Mouse (Mus musculus): ENCODE data around the gene Ugt2b37.
"Not testable (repeated sequence)": the region's sequence is repeated elsewhere in the genome, so short reads cannot be mapped to it uniquely, and the experiment has no call there.

Ugt2b37 gene

DNA sequence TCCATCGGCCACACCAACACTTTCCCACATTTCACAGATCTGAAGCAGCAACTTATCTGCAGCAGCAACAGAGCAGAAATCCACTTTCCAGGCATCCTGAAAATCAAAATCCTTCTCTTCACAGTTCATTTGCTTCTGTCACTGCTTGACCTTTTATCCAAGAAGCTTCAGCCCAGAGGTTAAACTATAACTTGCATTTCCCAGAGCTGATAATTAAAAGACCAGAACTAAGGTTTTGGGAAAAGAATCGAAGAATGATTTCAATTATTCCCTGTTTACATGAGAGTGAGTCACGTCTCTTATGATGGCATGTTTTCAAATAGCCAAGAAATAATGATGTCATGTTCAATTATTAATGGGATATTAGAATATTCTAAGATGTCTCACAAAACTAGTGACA is at the start of gene Ugt2b37:
Ugt2b37 (minus strand) TSS at position 129 of the 400 bp plus-strand sequence.
- DNase-seq: not testable (repeated sequence)

DNA sequence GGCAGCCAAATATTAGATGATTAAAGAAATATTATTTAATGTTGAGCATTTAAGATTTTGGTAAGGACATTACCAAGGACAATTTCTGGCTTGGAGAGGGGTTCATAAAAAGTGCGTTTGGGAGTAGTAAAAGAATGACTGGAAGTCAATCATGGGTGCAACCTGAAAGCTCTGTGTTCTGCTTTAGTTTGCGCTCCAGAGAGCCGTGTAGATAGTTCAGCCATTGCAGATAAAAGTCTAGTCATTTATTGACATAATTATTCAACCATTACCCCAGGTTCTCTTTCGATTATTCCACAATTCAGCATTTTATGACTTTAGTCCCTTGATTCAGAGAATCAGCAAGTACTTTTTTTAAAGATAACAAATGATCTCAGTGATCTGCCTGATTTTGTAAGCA is 31.6 kb upstream of the Ugt2b37 start:
- not testable (repeated sequence) for DNase-seq

DNA sequence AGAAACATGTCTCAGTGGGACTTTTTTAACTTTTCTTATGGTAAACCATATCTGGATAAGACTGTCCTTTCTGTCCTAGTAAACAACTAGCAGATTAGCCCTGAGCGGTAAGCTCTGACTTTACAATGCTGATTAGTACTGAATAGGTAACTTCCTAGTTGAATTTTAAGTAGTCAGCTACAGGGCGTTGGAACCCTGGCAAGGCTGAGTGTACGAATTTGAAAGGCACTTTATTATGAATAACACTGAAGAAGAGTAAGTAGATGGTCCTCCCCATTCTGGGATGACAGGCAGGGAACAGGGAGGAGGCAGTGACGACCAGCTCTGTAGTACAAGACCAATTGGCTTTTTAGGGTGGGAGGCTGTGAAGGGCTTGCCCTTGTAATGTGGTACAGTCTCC is 21.4 kb upstream of the Ugt2b37 start:
- not testable (repeated sequence) for DNase-seq

DNA sequence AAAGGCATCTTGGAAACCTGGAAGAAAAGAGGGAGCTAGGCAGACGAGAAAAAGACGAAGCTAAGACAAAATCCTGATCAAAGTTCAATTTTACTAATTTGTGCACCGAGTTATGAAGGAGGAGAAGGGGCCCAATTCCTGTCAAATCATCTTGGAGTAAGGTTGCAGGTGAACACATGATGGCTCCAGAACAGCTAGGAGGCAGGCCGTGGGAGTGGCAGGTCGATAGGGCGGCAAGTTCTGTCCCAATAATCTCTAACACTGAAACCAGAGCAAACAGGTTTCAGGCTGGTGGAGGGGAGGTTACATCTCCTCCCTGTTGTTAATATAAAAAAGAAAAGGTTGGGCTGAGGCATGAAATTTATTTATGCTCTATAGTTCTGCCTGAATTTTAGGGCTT is 21.0 kb upstream of the Ugt2b37 start:
- DNase-seq: no peak

DNA sequence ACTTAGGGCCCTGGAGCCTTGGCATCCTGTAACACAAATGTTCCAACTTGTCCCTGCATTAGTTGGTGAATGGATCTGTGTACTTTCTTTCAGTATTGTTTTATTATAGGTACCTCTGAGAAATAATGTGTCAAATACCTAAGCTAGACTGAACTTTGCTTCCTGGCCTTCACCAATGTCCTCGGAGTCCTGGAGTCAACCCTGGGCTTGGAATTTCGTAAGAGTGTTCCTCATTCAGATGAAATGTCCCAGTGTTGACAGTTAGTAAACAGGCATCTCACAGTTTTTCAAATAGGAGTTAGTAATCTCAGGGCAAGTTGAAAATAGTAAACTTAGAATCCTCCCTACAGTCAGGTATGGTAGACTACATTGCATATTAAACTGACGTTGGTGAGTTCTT is 1.2 kb upstream of the Ugt2b37 start:
- no peak for DNase-seq

DNA sequence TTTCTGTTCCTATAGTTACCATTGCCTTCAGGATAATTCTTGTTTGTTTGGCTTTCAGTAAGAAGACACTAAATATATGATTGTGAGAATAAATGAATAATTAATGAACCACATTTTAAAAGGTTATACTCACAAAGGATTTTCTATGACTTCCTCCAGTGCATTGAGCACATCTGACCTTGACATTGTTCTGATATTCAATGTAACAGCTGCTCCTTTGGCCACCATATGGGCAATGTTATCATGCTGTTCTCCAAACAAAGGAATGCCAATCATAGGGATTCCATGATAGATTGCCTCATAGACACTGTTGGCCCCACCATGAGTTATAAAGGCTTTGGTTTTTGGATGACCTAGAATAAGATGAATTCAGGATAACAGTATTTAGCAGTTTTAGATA is 12.5 kb downstream of the Ugt2b37 start:
- not testable (repeated sequence) for DNase-seq

DNA sequence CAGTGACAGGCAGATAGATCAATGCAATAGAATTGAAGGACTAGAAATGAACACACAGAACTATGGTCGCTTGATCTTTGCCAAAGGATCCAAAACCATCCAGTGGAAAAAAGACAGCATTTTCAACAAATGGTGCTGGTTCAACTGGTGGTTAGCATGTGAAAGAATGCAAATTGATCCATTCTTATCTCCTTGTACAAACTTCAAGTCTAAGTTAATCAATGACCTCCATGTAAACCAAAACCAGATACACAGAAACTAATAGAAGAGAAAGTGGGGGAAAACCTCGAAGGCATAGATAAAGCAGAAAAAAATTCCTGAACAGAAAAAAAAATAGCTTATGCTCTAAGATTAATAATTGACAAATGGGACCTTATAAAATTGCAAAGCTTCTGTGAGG is 58.2 kb downstream of the Ugt2b37 start:
- not testable (repeated sequence) for DNase-seq
